Mouse (Mus musculus): ENCODE data around the gene Syvn1. TPM values are rescaled to one million over a fixed set of nuclear protein-coding genes. Genes with fewer than 3 reads are reported as not detected.
A peak's percentile ranks its signal among the peaks of the same experiment; 100 is the strongest.

The Syvn1 gene
- 32.1 and 34.9 TPM in 2 replicates for polyA plus RNA-seq (2014; fragmentation: Nextera tagmentation; extraction: Ambion mirVana)

DNA sequence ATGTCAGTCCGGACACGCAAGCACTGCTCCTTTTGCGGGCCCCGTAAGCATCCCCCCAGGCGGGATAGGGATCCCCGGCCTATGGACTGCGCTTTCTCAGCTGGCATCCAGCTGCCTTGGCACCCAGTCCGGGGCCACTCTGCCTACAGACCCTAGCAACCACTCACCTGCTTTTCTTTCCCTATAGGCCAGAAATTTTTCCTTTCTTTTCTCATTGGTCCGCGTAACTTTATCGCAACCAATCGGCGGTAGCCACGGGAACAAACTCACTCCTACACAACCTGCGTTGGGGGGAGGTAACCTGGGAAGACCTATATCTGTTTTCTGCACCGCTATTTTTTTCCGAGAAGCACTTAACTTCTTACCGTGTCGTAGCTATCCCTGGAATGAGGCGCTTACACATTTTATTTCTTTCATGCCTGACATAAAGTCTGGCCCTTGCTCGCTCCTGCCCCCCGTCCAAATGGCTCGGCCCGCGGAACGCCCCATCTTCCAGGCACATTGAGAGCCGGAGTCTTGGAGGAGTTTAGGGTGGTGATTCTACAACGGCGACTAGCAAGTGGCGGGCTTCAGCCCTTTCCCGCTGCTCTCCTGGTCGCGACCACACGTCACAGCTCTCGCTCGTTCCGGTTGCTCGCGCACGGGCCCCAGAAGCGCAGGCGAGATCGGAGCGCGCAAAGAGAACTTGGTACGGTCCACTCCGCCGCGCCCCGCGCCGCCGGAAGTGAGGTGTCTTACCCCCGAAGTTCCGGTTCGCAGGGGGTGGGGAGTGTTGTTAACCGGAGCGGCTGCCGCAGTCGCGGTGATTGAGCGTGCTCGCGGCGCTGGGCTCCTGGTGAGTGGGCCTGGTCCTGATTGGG is at the start of gene Syvn1:
Syvn1 (plus strand) TSS at position 283 of the 860 bp plus-strand sequence.
- Histone ChIP-seq H3K4me3 (ENCODE audit: low read depth, low read length) (peak within 1 kb of the TSS; percentile 89), H3K27me3 (replicated peaks; ENCODE audit: control insufficient read depth, insufficient read depth, low read length) (no peaks in the 10 kb centered on the region), H3K27ac (replicated peaks; ENCODE audit: low read depth, low read length) (peak within 1 kb of the TSS; percentile 96), H3K36me3 (ENCODE audit: control insufficient read depth, insufficient read depth, low read length) (peaks cover 36% of the 10 kb centered on the region), H3K4me2 (ENCODE audit: low read depth, low read length) (peak within 1 kb of the TSS; percentile 93), H3K9me3 (ENCODE audit: control insufficient read depth, low read length) (no peaks in the 10 kb centered on the region), H3K4me1 (ENCODE audit: control insufficient read depth, insufficient read depth, low read length) (peaks cover 16% of the 10 kb centered on the region), H3K9ac (ENCODE audit: low read depth, low read length) (peak within 1 kb of the TSS; percentile 76)
- WGBS = under 1% methylated on average over 55 of the region's 65 CpGs
- DNase-seq (ENCODE audit: low spot score) (peak; percentile 98), ATAC-seq (ENCODE audit: low read depth) (peak; percentile 93)

DNA sequence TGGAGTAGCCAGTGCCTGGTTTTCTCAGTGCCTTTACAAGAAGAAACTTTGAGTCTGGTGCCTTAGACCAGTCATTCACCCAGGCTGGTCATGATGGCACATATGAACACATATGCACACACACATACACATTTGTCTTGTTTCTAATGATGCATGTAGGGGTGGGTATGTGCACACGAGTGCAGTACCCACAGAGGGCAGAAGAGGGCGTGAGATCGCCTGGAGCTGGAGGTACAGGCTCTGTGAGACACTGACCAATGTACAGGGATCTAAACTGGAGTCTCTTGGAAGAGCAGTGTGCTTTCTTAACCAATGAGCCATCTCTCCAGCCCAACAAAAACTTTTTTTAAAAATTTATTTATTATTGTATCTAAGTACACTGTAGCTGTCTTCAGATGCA is 48.2 kb upstream of the Syvn1 start:
- Histone ChIP-seq H3K9me3 (ENCODE audit: control insufficient read depth, low read length) (no peaks in the 10 kb centered on the region), H3K4me1 (ENCODE audit: control insufficient read depth, insufficient read depth, low read length) (no peaks in the 10 kb centered on the region), H3K36me3 (ENCODE audit: control insufficient read depth, insufficient read depth, low read length) (peaks cover 7% of the 10 kb centered on the region; the same call in 1 of the 2 replicates), H3K4me2 (ENCODE audit: low read depth, low read length) (no peak overlapping the region), H3K27me3 (replicated peaks; ENCODE audit: control insufficient read depth, insufficient read depth, low read length) (no peaks in the 10 kb centered on the region), H3K27ac (replicated peaks; ENCODE audit: low read depth, low read length) (no peak overlapping the region), H3K9ac (ENCODE audit: low read depth, low read length) (no peak overlapping the region), H3K4me3 (ENCODE audit: low read depth, low read length) (no peak overlapping the region)
- no peak for DNase-seq (ENCODE audit: low spot score)
- WGBS = 84% methylated on average over 3 of the region's 3 CpGs
- ATAC-seq (ENCODE audit: low read depth) = no peak

DNA sequence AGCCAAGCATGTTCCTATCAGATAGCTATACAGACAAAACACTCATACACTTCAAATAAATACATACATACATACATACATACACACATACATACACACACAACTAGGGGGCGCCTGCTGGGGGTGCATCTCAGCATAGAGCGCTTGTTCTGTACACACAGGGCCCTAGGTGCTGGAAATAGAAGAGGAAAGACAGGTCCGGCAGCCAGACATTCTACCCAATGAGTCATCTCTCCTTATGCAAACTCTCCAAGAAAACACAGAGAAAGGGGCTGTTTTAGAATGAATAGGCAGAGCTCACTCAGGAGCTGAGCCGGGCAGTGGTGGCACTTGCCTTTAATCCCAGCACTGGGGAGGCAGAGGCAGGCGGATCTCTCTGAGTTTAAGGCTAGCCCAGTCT is 46.4 kb upstream of the Syvn1 start:
- Histone ChIP-seq H3K4me2 (ENCODE audit: low read depth, low read length) (no peak overlapping the region), H3K9ac (ENCODE audit: low read depth, low read length) (no peak overlapping the region)

DNA sequence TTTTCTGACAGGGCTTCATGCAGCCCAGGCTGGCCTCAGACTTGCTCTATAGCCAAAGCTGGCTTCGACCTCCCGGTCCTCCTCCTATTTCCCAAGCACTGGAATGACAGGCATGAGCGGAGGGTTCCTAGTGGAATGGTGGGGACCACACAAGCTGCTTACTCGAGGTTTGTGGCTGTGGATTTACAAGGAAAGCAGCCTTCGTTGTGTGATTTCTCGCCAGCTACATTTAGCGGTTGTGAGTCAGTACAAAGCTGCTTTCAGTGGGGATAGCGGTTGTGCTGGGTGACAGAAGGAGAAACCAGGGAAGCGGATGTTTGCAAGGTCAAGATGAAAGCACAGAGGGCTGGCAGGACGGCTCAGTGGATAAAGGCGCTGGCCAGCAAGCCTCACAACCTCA is 40.8 kb upstream of the Syvn1 start:
- Histone ChIP-seq H3K36me3 (ENCODE audit: control insufficient read depth, insufficient read depth, low read length) (peaks cover 11% of the 10 kb centered on the region; the same call in 1 of the 2 replicates), H3K27ac (replicated peaks; ENCODE audit: low read depth, low read length) (no peak overlapping the region), H3K4me2 (ENCODE audit: low read depth, low read length) (no peak overlapping the region), H3K27me3 (replicated peaks; ENCODE audit: control insufficient read depth, insufficient read depth, low read length) (no peaks in the 10 kb centered on the region), H3K9me3 (ENCODE audit: control insufficient read depth, low read length) (no peaks in the 10 kb centered on the region), H3K4me3 (ENCODE audit: low read depth, low read length) (no peak overlapping the region), H3K9ac (ENCODE audit: low read depth, low read length) (no peak overlapping the region), H3K4me1 (ENCODE audit: control insufficient read depth, insufficient read depth, low read length) (no peaks in the 10 kb centered on the region)
- DNase-seq (ENCODE audit: low spot score) = peak; percentile 51
- 64% methylated on average over 11 of the region's 11 CpGs for WGBS
- no peak for ATAC-seq (ENCODE audit: low read depth)

More for the DNA sequence above, 46.4 kb upstream of the Syvn1 start:
- H3K9me3 ChIP-seq (ENCODE audit: control insufficient read depth, low read length) = no peaks in the 10 kb centered on the region
- no peak overlapping the region for H3K27ac ChIP-seq (replicated peaks; ENCODE audit: low read depth, low read length)
- H3K4me1 ChIP-seq (ENCODE audit: control insufficient read depth, insufficient read depth, low read length) = no peaks in the 10 kb centered on the region
- ATAC-seq (ENCODE audit: low read depth) = no peak
- 79% methylated on average over 5 of the region's 5 CpGs for WGBS
- H3K4me3 ChIP-seq (ENCODE audit: low read depth, low read length) = no peak overlapping the region
- H3K36me3 ChIP-seq (ENCODE audit: control insufficient read depth, insufficient read depth, low read length) = no peaks in the 10 kb centered on the region
- DNase-seq (ENCODE audit: low spot score) = no peak
- no peaks in the 10 kb centered on the region for H3K27me3 ChIP-seq (replicated peaks; ENCODE audit: control insufficient read depth, insufficient read depth, low read length)

DNA sequence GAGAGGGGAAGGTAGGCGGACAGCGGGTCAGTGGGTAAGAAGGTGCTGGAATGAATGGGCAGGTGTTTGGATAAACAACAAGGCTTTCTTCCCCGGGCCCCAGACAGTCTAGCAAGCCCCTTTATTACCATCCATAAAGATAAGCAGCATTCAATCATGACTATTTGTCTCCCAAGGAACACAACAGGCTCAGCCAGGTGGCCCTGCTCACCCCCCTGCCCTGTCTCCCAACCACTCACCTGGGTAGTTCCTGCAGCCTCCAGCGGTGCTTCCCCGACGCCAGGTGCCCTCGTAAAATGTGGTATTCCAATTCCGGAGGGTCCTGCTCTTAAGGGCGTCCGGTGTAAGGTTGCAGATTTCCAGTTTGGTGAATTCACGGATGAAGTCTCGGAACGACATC is 39.4 kb upstream of the Syvn1 start:
- Histone ChIP-seq H3K4me1 (ENCODE audit: control insufficient read depth, insufficient read depth, low read length) (no peaks in the 10 kb centered on the region), H3K36me3 (ENCODE audit: control insufficient read depth, insufficient read depth, low read length) (peaks cover 11% of the 10 kb centered on the region; the same call in 1 of the 2 replicates), H3K4me2 (ENCODE audit: low read depth, low read length) (no peak overlapping the region), H3K9ac (ENCODE audit: low read depth, low read length) (no peak overlapping the region), H3K9me3 (ENCODE audit: control insufficient read depth, low read length) (no peaks in the 10 kb centered on the region), H3K27ac (replicated peaks; ENCODE audit: low read depth, low read length) (no peak overlapping the region), H3K27me3 (replicated peaks; ENCODE audit: control insufficient read depth, insufficient read depth, low read length) (no peaks in the 10 kb centered on the region), H3K4me3 (ENCODE audit: low read depth, low read length) (no peak overlapping the region)
- 81% methylated on average over 13 of the region's 13 CpGs for WGBS
- no peak for ATAC-seq (ENCODE audit: low read depth)
- DNase-seq (ENCODE audit: low spot score) = no peak

DNA sequence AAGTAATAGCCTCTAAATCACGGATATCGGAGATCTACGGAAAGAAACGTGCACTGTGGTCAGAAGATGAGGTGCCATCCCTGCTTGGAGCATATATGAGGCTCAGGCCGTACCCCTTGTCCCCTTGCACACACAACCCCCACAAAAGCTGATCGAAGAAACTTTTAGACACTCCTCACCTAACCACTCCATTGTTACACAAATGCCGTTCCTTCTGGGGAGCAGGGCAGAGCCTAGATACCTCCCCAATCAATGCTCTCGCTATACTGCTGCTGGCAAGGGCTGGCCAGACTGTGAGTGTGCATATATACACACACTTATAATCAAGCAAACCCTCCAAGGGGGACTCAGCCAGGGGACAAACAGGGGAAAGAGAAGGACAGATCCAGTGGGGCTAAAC is 37.2 kb upstream of the Syvn1 start:
- no peaks in the 10 kb centered on the region for H3K4me1 ChIP-seq (ENCODE audit: control insufficient read depth, insufficient read depth, low read length)
- no peaks in the 10 kb centered on the region for H3K9me3 ChIP-seq (ENCODE audit: control insufficient read depth, low read length)
- peaks cover 11% of the 10 kb centered on the region; the same call in 1 of the 2 replicates for H3K36me3 ChIP-seq (ENCODE audit: control insufficient read depth, insufficient read depth, low read length)
- DNase-seq (ENCODE audit: low spot score) (no peak), ATAC-seq (ENCODE audit: low read depth) (no peak)
- H3K4me3 ChIP-seq (ENCODE audit: low read depth, low read length) = no peak overlapping the region
- H3K27ac ChIP-seq (replicated peaks; ENCODE audit: low read depth, low read length) = no peak overlapping the region
- WGBS = 68% methylated on average over 8 of the region's 8 CpGs
- no peaks in the 10 kb centered on the region for H3K27me3 ChIP-seq (replicated peaks; ENCODE audit: control insufficient read depth, insufficient read depth, low read length)
- H3K9ac ChIP-seq (ENCODE audit: low read depth, low read length) = no peak overlapping the region
- H3K4me2 ChIP-seq (ENCODE audit: low read depth, low read length) = no peak overlapping the region

DNA sequence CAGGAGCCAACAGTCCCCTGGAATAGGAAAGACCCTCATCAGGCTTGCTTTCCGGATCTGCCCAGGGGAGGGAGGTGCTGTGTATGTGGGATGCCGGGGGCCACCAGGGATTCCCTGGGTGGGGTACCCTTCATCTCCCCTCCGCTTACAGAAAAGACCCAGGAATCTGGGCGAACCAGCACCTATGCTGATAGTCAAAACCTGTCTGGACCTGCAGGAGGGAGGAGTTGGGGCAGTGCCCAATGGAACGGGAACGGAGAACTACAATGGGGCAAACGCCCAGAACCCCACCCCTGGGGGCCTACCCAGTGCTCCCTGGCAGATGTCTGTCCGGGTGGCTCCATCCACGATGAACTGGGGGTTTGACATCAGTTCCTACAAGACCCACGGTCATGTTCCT is 32.7 kb upstream of the Syvn1 start:
- DNase-seq (ENCODE audit: low spot score) = peak; percentile 25
- H3K27ac ChIP-seq (replicated peaks; ENCODE audit: low read depth, low read length) = no peak overlapping the region
- H3K36me3 ChIP-seq (ENCODE audit: control insufficient read depth, insufficient read depth, low read length) = no peaks in the 10 kb centered on the region
- no peaks in the 10 kb centered on the region for H3K27me3 ChIP-seq (replicated peaks; ENCODE audit: control insufficient read depth, insufficient read depth, low read length)
- ATAC-seq (ENCODE audit: low read depth) = no peak
- H3K9me3 ChIP-seq (ENCODE audit: control insufficient read depth, low read length) = no peaks in the 10 kb centered on the region
- H3K4me1 ChIP-seq (ENCODE audit: control insufficient read depth, insufficient read depth, low read length) = 0 out of 2 replicates have a peak, but pooled peaks cover 3% of the 10 kb centered on the region
- peak overlapping the region; percentile 8; the same call in 1 of the 2 replicates for H3K9ac ChIP-seq (ENCODE audit: low read depth, low read length)
- H3K4me2 ChIP-seq (ENCODE audit: low read depth, low read length) = 0 out of 2 replicates have a peak overlapping the region, but pooled peaks have one; percentile 88
- no peak overlapping the region for H3K4me3 ChIP-seq (ENCODE audit: low read depth, low read length)
- WGBS = 84% methylated on average over 10 of the region's 10 CpGs

DNA sequence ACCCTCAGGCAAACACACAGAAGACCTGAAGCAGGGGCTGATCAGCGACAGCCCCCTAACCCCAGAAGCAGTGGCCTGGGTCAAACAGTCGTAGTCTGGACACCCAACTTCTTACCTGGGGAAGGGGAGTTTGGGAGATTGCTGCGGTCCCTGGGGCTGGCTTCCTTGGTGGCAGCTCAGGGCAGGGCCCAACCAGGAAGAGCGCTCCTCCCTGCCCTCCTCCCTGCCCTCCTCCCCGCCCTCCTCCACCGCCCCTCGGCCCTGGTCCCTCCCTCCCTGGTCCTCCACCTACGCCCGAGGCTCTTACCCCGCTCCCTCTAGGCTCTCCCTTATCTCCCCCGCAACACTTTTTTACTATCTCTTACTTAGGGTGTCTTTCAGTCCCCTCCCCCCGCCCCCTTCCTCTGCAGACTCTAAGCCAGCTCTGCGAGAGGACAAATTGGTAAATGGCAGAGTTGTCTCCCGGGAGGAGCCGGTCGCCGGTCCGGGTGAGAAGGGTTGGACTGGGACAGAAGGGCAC is 31.3 kb upstream of the Syvn1 start:
- H3K4me2 ChIP-seq (ENCODE audit: low read depth, low read length) = peak overlapping the region; percentile 88
- H3K27ac ChIP-seq (replicated peaks; ENCODE audit: low read depth, low read length) = peak overlapping the region; percentile 72
- peak overlapping the region; percentile 60 for H3K4me3 ChIP-seq (ENCODE audit: low read depth, low read length)
- H3K27me3 ChIP-seq (replicated peaks; ENCODE audit: control insufficient read depth, insufficient read depth, low read length) = no peaks in the 10 kb centered on the region
- 0 out of 2 replicates have a peak, but pooled peaks cover 3% of the 10 kb centered on the region for H3K4me1 ChIP-seq (ENCODE audit: control insufficient read depth, insufficient read depth, low read length)
- peak; percentile 66 for ATAC-seq (ENCODE audit: low read depth)
- H3K36me3 ChIP-seq (ENCODE audit: control insufficient read depth, insufficient read depth, low read length) = no peaks in the 10 kb centered on the region
- H3K9me3 ChIP-seq (ENCODE audit: control insufficient read depth, low read length) = no peaks in the 10 kb centered on the region
- 0% methylated on average over 9 of the region's 18 CpGs for WGBS
- peak overlapping the region; percentile 80 for H3K9ac ChIP-seq (ENCODE audit: low read depth, low read length)
- DNase-seq (ENCODE audit: low spot score) = peak; percentile 51

Data from embryonic facial prominence, embryonic 14.5 days (tissue).